Mouse (Mus musculus): ENCODE measurements around the gene Flot2. TPM values are rescaled to one million over a fixed set of nuclear protein-coding genes. Genes with fewer than 3 reads are reported as not detected.

Flot2 gene
- polyA plus RNA-seq, 1 experiment from 2014 or later: 101 TPM

DNA sequence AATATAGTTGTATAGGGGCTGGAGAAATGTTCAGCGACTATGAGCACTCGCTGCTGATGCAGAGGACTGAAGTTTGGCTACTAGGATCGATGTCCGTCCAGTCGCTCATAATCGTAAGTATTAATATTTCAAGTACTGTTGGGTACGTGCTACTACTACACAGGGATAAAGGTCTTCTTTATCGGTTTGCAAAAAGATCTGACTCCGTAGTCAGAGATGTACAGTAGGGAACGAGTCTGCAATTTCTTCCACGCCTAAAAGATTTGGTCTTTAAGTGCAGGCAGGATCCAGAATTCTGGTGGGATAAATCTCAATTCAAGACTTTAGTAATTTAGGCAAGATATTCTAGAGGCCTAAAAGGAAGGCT lies 56.4 kb downstream of the Flot2 start:
- no peaks in the 10 kb centered on the region for H3K9me3 ChIP-seq (ENCODE audit: control insufficient read depth, low read length)
- peak overlapping the region; percentile 81 for H3K4me2 ChIP-seq (ENCODE audit: low read length)
- H3K4me3 ChIP-seq (replicated peaks; ENCODE audit: low read length): peak overlapping the region; percentile 90
- H3K36me3 ChIP-seq (ENCODE audit: control insufficient read depth, insufficient read depth): no peaks in the 10 kb centered on the region
- H3K27ac ChIP-seq (ENCODE audit: low read length): peak overlapping the region; percentile 61
- peak; percentile 37; the same call in 1 of the 2 replicates for ATAC-seq
- peaks cover 16% of the 10 kb centered on the region for H3K4me1 ChIP-seq (replicated peaks; ENCODE audit: control insufficient read depth, insufficient read depth, low read length)
- WGBS: 52% methylated on average over 11 of the region's 11 CpGs
- H3K27me3 ChIP-seq (replicated peaks; ENCODE audit: control insufficient read depth, insufficient read depth, low read length): no peaks in the 10 kb centered on the region
- H3K9ac ChIP-seq (replicated peaks; ENCODE audit: low read depth, low read length): peak overlapping the region; percentile 87

GRCm38 (mm10) chr11:78094504-78095143 lies 56.9 kb downstream of the Flot2 start, which contains the start of gene Fam222b:
Gene Fam222b, plus strand, starts transcription at chr11:78094660.
- H3K27me3 ChIP-seq (replicated peaks; ENCODE audit: control insufficient read depth, insufficient read depth, low read length): no peaks in the 10 kb centered on the region
- H3K4me2 ChIP-seq (ENCODE audit: low read length): peak within 1 kb of the TSS; percentile 81
- ATAC-seq: peak; percentile 98
- under 1% methylated on average over 38 of the region's 38 CpGs for WGBS
- peak within 1 kb of the TSS; percentile 61 for H3K27ac ChIP-seq (ENCODE audit: low read length)
- H3K36me3 ChIP-seq (ENCODE audit: control insufficient read depth, insufficient read depth): no peaks in the 10 kb centered on the region
- peak within 1 kb of the TSS; percentile 90 for H3K4me3 ChIP-seq (replicated peaks; ENCODE audit: low read length)
- H3K9ac ChIP-seq (replicated peaks; ENCODE audit: low read depth, low read length): peak within 1 kb of the TSS; percentile 87
- no peaks in the 10 kb centered on the region for H3K9me3 ChIP-seq (ENCODE audit: control insufficient read depth, low read length)
- peaks cover 16% of the 10 kb centered on the region for H3K4me1 ChIP-seq (replicated peaks; ENCODE audit: control insufficient read depth, insufficient read depth, low read length)

GRCm38 (mm10) chr11:78095144-78095516 lies 57.4 kb downstream of the Flot2 start:
- Histone ChIP-seq H3K9me3 (ENCODE audit: control insufficient read depth, low read length) (no peaks in the 10 kb centered on the region), H3K4me3 (replicated peaks; ENCODE audit: low read length) (peak overlapping the region; percentile 90), H3K27ac (ENCODE audit: low read length) (no peak overlapping the region), H3K9ac (replicated peaks; ENCODE audit: low read depth, low read length) (peak overlapping the region; percentile 87), H3K36me3 (ENCODE audit: control insufficient read depth, insufficient read depth) (no peaks in the 10 kb centered on the region), H3K4me1 (replicated peaks; ENCODE audit: control insufficient read depth, insufficient read depth, low read length) (peaks cover 16% of the 10 kb centered on the region), H3K27me3 (replicated peaks; ENCODE audit: control insufficient read depth, insufficient read depth, low read length) (no peaks in the 10 kb centered on the region), H3K4me2 (ENCODE audit: low read length) (peak overlapping the region; percentile 81)
- no peak for ATAC-seq
- WGBS: 31% methylated on average over 5 of the region's 5 CpGs

- no peak for ATAC-seq
- peak overlapping the region; percentile 28 for H3K4me2 ChIP-seq (ENCODE audit: low read length)
- WGBS: 29% methylated on average over 3 of the region's 3 CpGs
- H3K36me3 ChIP-seq (ENCODE audit: control insufficient read depth, insufficient read depth): no peaks in the 10 kb centered on the region
- no peak overlapping the region for H3K4me3 ChIP-seq (replicated peaks; ENCODE audit: low read length)
- no peaks in the 10 kb centered on the region for H3K27me3 ChIP-seq (replicated peaks; ENCODE audit: control insufficient read depth, insufficient read depth, low read length)
- H3K4me1 ChIP-seq (replicated peaks; ENCODE audit: control insufficient read depth, insufficient read depth, low read length): peaks cover 16% of the 10 kb centered on the region
- no peak overlapping the region for H3K27ac ChIP-seq (ENCODE audit: low read length)
- H3K9ac ChIP-seq (replicated peaks; ENCODE audit: low read depth, low read length): no peak overlapping the region
- no peaks in the 10 kb centered on the region for H3K9me3 ChIP-seq (ENCODE audit: control insufficient read depth, low read length)
Measured at GRCm38 (mm10) chr11:78097077-78097476, 59.3 kb downstream of the Flot2 start.

GRCm38 (mm10) chr11:78100746-78101145 lies 63.0 kb downstream of the Flot2 start:
- H3K4me2 ChIP-seq (ENCODE audit: low read length): no peak overlapping the region
- no peaks in the 10 kb centered on the region for H3K9me3 ChIP-seq (ENCODE audit: control insufficient read depth, low read length)
- WGBS: 94% methylated on average over 11 of the region's 11 CpGs
- no peak overlapping the region for H3K4me3 ChIP-seq (replicated peaks; ENCODE audit: low read length)
- H3K27me3 ChIP-seq (replicated peaks; ENCODE audit: control insufficient read depth, insufficient read depth, low read length): no peaks in the 10 kb centered on the region
- no peak overlapping the region for H3K27ac ChIP-seq (ENCODE audit: low read length)
- H3K36me3 ChIP-seq (ENCODE audit: control insufficient read depth, insufficient read depth): no peaks in the 10 kb centered on the region
- H3K9ac ChIP-seq (replicated peaks; ENCODE audit: low read depth, low read length): no peak overlapping the region
- no peak for ATAC-seq
- H3K4me1 ChIP-seq (replicated peaks; ENCODE audit: control insufficient read depth, insufficient read depth, low read length): peaks cover 11% of the 10 kb centered on the region

DNA sequence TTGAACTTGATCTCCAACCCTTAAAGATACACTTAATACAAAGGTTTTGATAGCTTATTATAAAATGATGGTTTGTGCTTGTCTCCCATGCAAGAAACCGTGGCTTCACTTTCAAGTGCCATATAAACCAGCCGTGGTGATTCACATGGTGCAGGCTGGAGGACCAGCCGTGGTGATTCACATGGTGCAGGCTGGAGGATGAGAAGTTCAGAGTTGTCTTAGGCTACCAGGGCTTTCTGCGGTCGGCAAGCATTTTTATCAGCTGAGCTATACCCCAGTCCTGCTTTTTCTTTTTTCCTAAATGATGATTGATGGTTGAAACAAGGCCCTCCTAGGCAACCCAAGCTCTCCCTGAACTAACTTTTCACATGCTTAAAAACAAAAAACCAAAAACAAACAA lies 64.4 kb downstream of the Flot2 start:
- H3K36me3 ChIP-seq (ENCODE audit: control insufficient read depth, insufficient read depth): no peaks in the 10 kb centered on the region
- H3K4me3 ChIP-seq (replicated peaks; ENCODE audit: low read length): no peak overlapping the region
- H3K9me3 ChIP-seq (ENCODE audit: control insufficient read depth, low read length): no peaks in the 10 kb centered on the region
- no peak overlapping the region for H3K27ac ChIP-seq (ENCODE audit: low read length)
- no peaks in the 10 kb centered on the region; the same call in 1 of the 2 replicates for H3K4me1 ChIP-seq (replicated peaks; ENCODE audit: control insufficient read depth, insufficient read depth, low read length)
- no peaks in the 10 kb centered on the region for H3K27me3 ChIP-seq (replicated peaks; ENCODE audit: control insufficient read depth, insufficient read depth, low read length)
- WGBS: 88% methylated on average over 5 of the region's 5 CpGs
- ATAC-seq: no peak
- no peak overlapping the region for H3K9ac ChIP-seq (replicated peaks; ENCODE audit: low read depth, low read length)
- H3K4me2 ChIP-seq (ENCODE audit: low read length): no peak overlapping the region

DNA sequence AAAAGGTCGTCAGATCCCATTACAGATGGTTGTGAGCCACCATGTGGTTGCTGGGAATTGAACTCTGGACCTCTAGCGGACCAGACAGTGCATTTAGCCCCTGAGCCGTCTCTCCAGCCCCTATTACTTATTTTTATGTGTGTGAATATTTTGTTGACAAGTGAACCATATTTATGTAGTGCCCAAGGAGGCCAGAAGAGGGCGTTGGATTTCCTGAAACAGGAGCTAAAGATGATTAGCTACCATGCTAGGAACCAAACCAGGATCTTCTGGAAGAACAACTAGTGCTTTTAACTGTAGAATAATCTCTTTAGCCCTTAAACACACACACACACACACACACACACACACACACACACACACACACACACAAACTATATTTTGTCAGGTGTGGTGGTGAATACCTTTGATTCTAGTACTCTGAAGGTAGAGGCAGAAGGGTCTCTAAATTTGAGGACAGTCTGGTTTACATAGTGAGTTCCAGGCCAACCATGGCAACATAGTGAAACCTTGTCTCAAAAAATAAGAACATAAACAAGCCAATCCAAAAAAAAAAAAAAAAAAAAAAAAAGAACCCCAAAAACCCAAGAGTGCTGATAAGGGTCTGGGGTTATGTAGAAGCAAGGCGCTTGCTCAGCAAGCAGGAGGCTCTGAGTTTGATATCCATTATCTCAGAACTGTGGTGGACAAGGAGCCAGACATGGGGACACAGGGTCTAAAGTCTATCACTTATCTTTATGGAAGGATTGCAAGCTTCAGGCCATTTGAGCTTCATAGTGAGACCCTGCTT lies 65.4 kb downstream of the Flot2 start:
- WGBS: 71% methylated on average over 5 of the region's 5 CpGs
- no peak overlapping the region for H3K9ac ChIP-seq (replicated peaks; ENCODE audit: low read depth, low read length)
- ATAC-seq: no peak

DNA sequence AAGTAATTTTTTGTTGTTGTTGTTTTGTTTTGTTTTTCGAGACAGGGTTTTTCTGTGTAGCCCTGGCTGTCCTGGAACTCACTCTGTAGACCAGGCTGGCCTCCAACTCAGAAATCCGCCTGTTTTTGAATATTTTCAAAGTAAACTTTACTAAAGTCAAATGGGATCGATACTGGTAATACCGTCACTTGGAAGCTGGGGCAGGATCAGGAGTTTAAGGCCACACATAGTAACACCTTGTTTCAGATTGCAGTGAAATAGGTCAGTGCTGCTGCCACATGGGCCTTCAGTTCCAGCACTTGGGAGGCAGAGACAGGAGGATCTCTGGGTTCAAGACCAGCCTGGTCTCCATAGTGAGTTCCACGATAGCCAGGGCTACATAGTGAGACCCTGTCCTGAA lies 66.8 kb downstream of the Flot2 start:
- Histone ChIP-seq H3K27ac (ENCODE audit: low read length) (no peak overlapping the region), H3K36me3 (ENCODE audit: control insufficient read depth, insufficient read depth) (peaks cover 3% of the 10 kb centered on the region; the same call in 1 of the 2 replicates), H3K9ac (replicated peaks; ENCODE audit: low read depth, low read length) (no peak overlapping the region), H3K27me3 (replicated peaks; ENCODE audit: control insufficient read depth, insufficient read depth, low read length) (no peaks in the 10 kb centered on the region), H3K4me2 (ENCODE audit: low read length) (no peak overlapping the region), H3K4me3 (replicated peaks; ENCODE audit: low read length) (no peak overlapping the region), H3K4me1 (replicated peaks; ENCODE audit: control insufficient read depth, insufficient read depth, low read length) (no peaks in the 10 kb centered on the region), H3K9me3 (ENCODE audit: control insufficient read depth, low read length) (no peaks in the 10 kb centered on the region)
- no peak for ATAC-seq
- 94% methylated on average over 5 of the region's 5 CpGs for WGBS

More for the DNA sequence above, 65.4 kb downstream of the Flot2 start:
- Histone ChIP-seq H3K4me3 (replicated peaks; ENCODE audit: low read length) (no peak overlapping the region), H3K4me2 (ENCODE audit: low read length) (no peak overlapping the region), H3K9me3 (ENCODE audit: control insufficient read depth, low read length) (no peaks in the 10 kb centered on the region), H3K27me3 (replicated peaks; ENCODE audit: control insufficient read depth, insufficient read depth, low read length) (no peaks in the 10 kb centered on the region), H3K27ac (ENCODE audit: low read length) (no peak overlapping the region), H3K4me1 (replicated peaks; ENCODE audit: control insufficient read depth, insufficient read depth, low read length) (no peaks in the 10 kb centered on the region), H3K36me3 (ENCODE audit: control insufficient read depth, insufficient read depth) (peaks cover 3% of the 10 kb centered on the region; the same call in 1 of the 2 replicates)
